Mouse (Mus musculus) lung, postnatal 0 days (tissue): ENCODE data around the gene Lztfl1. TPM values are rescaled to one million over a fixed set of nuclear protein-coding genes. Genes with fewer than 3 reads are reported as not detected.

Source experiments
- ATAC-seq: fragments of 200-750 bp; cut with Nextera tagmentation; 2 replicates; pipeline ENCODE4 v1.8.0; 2017; ENCODE audit warnings: moderate library complexity
- DNase-seq: peaks from one replicate; pipeline ENCODE4 v3.0.0-alpha.2; 2016; ENCODE audit warnings: low spot score
- H3K27ac ChIP-seq: fragments of 300-500 bp; sonication (generic); 2 replicates; pipeline ENCODE4 v1.5.1; 2014; ENCODE audit warnings: antibody characterized with exemption, mild to moderate bottlenecking, low read length, mixed read lengths
- H3K27me3 ChIP-seq: fragments of 300-500 bp; sonication (generic); replicated peaks from 2 replicates; pipeline ENCODE4 v1.6.1; 2014; ENCODE audit warnings: low read length, mixed read lengths; ENCODE audit not compliant: insufficient read depth
- H3K36me3 ChIP-seq: fragments of 300-500 bp; sonication (generic); 2 replicates; pipeline ENCODE4 v1.6.1; 2014; ENCODE audit warnings: low read length, mixed read lengths; ENCODE audit not compliant: insufficient read depth
- H3K4me1 ChIP-seq: fragments of 300-500 bp; sonication (generic); 2 replicates; pipeline ENCODE4 v1.6.1; 2014; ENCODE audit warnings: antibody characterized with exemption, low read depth, low read length, mixed read lengths; ENCODE audit not compliant: insufficient read depth
- H3K4me2 ChIP-seq: fragments of 300-500 bp; sonication (generic); replicated peaks from 2 replicates; pipeline ENCODE4 v1.6.1; 2014; ENCODE audit warnings: low read depth, mild to moderate bottlenecking, low read length, moderate library complexity, mixed read lengths
- H3K4me3 ChIP-seq: fragments of 300-500 bp; sonication (generic); 2 replicates; pipeline ENCODE4 v1.5.1; 2014; ENCODE audit warnings: low read depth, low read length
- H3K9ac ChIP-seq: fragments of 300-500 bp; sonication (generic); replicated peaks from 2 replicates; pipeline ENCODE4 v1.6.1; 2014; ENCODE audit warnings: low read depth, mild to moderate bottlenecking
- H3K9me3 ChIP-seq: fragments of 300-500 bp; sonication (generic); 2 replicates; pipeline ENCODE4 v1.6.1; 2016; ENCODE audit warnings: low read length, mixed read lengths
- CTCF ChIP-seq: IDR thresholded peaks from 2 replicates; pipeline ENCODE4 v1.5.1; 2016; ENCODE audit warnings: antibody characterized with exemption, mild to moderate bottlenecking
- EP300 ChIP-seq: IDR thresholded peaks from 2 replicates; pipeline ENCODE4 v1.6.1; 2016; ENCODE audit warnings: antibody characterized with exemption, mild to moderate bottlenecking, control low read depth
- WGBS: fragments of 180-500 bp; shearing (Covaris S2); extraction: QIAGEN DNeasy Blood & Tissue Kit; methylation state at CpG from one replicate; pipeline ENCODE4 v1.1.7; 2014; 5-methylcytosine and 5-hydroxymethylcytosine counted together
- polyA plus RNA-seq: library from polyadenylated mRNA; unstranded; fragments of >200 nt; fragmentation: Nextera tagmentation; extraction: Ambion mirVana; gene quantifications from 2 replicates; pipeline ENCODE4 v1.2.1, GENCODE M21; 2015

Lztfl1 gene
- polyA plus RNA-seq, 1 experiment from 2014 or later = 38.7 TPM

- DNase-seq (no peak), ATAC-seq (no peak)
- Histone ChIP-seq H3K36me3 (peaks cover 7% of the 10 kb centered on the region; the same call in 1 of the 2 replicates), H3K9ac (no peak overlapping the region), H3K4me1 (no peaks in the 10 kb centered on the region), H3K9me3 (no peaks in the 10 kb centered on the region), H3K4me2 (no peak overlapping the region), H3K27me3 (no peaks in the 10 kb centered on the region), H3K27ac (no peak overlapping the region), H3K4me3 (no peak overlapping the region)
- WGBS = 80% methylated on average over 3 of the region's 3 CpGs
- TF ChIP-seq EP300 (no peak), CTCF (no peak)
These were observed 21.7 kb downstream of the Lztfl1 start for GRCm38 (mm10) chr9:123695634-123696302.

- Histone ChIP-seq H3K4me3 (no peak overlapping the region), H3K36me3 (no peaks in the 10 kb centered on the region), H3K27me3 (no peaks in the 10 kb centered on the region), H3K9ac (no peak overlapping the region), H3K4me1 (no peaks in the 10 kb centered on the region), H3K27ac (no peak overlapping the region), H3K4me2 (no peak overlapping the region), H3K9me3 (no peaks in the 10 kb centered on the region)
- ATAC-seq = no peak
- TF ChIP-seq CTCF (no peak), EP300 (no peak)
- 47% methylated on average over 1 of the region's 1 CpGs for WGBS
- DNase-seq = no peak
These were observed 29.3 kb downstream of the Lztfl1 start for GRCm38 (mm10) chr9:123688227-123688626.

GRCm38 (mm10) chr9:123686206-123686605 lies 31.3 kb downstream of the Lztfl1 start:
- H3K9ac ChIP-seq = no peak overlapping the region
- DNase-seq (peak; percentile 9), ATAC-seq (no peak)
- TF ChIP-seq CTCF (no peak), EP300 (no peak)
- 72% methylated on average over 5 of the region's 5 CpGs for WGBS
- H3K4me2 ChIP-seq = no peak overlapping the region
- no peaks in the 10 kb centered on the region for H3K36me3 ChIP-seq
- H3K4me1 ChIP-seq = no peaks in the 10 kb centered on the region
- no peaks in the 10 kb centered on the region for H3K27me3 ChIP-seq
- H3K4me3 ChIP-seq = no peak overlapping the region
- H3K27ac ChIP-seq = no peak overlapping the region
- H3K9me3 ChIP-seq = no peaks in the 10 kb centered on the region

GRCm38 (mm10) chr9:123683704-123684103 lies 33.8 kb downstream of the Lztfl1 start:
- TF ChIP-seq EP300 = no peak
- H3K27me3 ChIP-seq = peaks cover 6% of the 10 kb centered on the region

GRCm38 (mm10) chr9:123679198-123679597 lies 38.3 kb downstream of the Lztfl1 start:
- Histone ChIP-seq H3K4me3 (peak overlapping the region; percentile 34), H3K4me1 (no peaks in the 10 kb centered on the region), H3K27me3 (peaks cover 17% of the 10 kb centered on the region), H3K36me3 (no peaks in the 10 kb centered on the region), H3K9me3 (no peaks in the 10 kb centered on the region), H3K27ac (no peak overlapping the region), H3K4me2 (no peak overlapping the region), H3K9ac (no peak overlapping the region)
- no peak for ATAC-seq
- 25% methylated on average over 2 of the region's 2 CpGs for WGBS
- no peak for TF ChIP-seq CTCF
- TF ChIP-seq EP300 = no peak
- no peak for DNase-seq

More at GRCm38 (mm10) chr9:123683704-123684103, 33.8 kb downstream of the Lztfl1 start:
- no peaks in the 10 kb centered on the region for H3K36me3 ChIP-seq
- ATAC-seq (no peak), DNase-seq (no peak)
- no peak overlapping the region for H3K9ac ChIP-seq
- no peak overlapping the region for H3K4me2 ChIP-seq
- H3K9me3 ChIP-seq = no peaks in the 10 kb centered on the region
- H3K27ac ChIP-seq = no peak overlapping the region
- no peaks in the 10 kb centered on the region for H3K4me1 ChIP-seq
- WGBS = 33% methylated on average over 3 of the region's 3 CpGs
- H3K4me3 ChIP-seq = no peak overlapping the region

- H3K27me3 ChIP-seq = peaks cover 17% of the 10 kb centered on the region
- ATAC-seq (peak; percentile 55), DNase-seq (peak; percentile 22)
- H3K4me2 ChIP-seq = peak within 1 kb of the TSS; percentile 64
- 0 out of 2 replicates have a peak within 1 kb of the TSS, but pooled peaks have one; percentile 2 for H3K9ac ChIP-seq
- H3K4me3 ChIP-seq = peak within 1 kb of the TSS; percentile 34
- TF ChIP-seq EP300 (no peak), CTCF (no peak)
- H3K4me1 ChIP-seq = no peaks in the 10 kb centered on the region
- H3K36me3 ChIP-seq = no peaks in the 10 kb centered on the region
- no peak within 1 kb of the TSS for H3K27ac ChIP-seq
- no peaks in the 10 kb centered on the region for H3K9me3 ChIP-seq
- 2% methylated on average over 73 of the region's 73 CpGs for WGBS
These were observed 39.0 kb downstream of the Lztfl1 start, which contains the start of the genes Ccr9 and Slc6a20a for GRCm38 (mm10) chr9:123678327-123679105. TSS of gene Ccr9 (plus strand) at chr9:123678439. TSS of gene Slc6a20a (minus strand) at chr9:123678885.
